Comparison of ENCODE assay signal across 8 mouse cellular contexts in the genomic region with DNA sequence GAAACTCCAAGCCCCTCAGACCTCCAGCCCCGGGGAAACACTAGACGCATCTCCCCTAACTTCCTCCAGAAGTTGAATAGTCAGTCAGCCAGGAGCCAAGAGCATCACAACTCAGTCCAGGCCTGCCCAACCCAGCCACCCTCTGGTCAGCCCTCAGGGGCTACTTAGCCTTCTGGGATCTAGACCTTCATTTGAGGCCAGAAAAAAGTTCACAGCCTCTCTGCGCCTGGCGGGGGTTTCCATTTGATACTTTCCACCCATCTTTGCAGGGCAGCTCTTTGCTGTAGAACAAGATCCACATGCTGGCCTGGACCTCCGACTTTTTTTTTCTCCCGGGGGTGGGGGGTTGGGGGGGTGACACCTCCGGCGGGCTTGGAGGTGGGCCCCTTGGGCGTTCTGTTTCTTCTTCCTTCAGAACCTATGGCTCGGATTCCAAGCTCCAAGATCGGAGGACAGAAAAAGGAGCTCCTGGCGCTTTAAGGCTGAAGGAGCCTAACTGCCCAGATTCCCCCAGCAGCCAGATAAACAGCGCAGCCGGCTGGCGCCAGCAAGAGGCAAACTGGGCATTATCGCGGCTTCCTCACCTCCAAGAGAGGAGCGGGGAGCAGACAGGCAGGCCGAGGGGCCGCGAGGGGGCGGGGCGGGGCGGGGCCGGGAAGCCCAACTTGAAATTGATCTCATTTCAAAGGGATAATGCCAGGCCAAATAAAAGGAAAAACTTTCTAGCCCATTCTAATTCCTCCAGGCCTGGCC. TPM values are rescaled to one million over a fixed set of nuclear protein-coding genes. Genes with fewer than 3 reads are reported as not detected.
DNase-seq lines count a peak whose midpoint lies in the region; ATAC-seq lines count a peak whose summit lies in the region.

No protein-coding gene starts in this region.

- peaks cover 50% of the 10 kb centered on the region for H3K27me3 ChIP-seq in megakaryocyte, embryonic 14.5 days (replicated peaks)
- no peaks in the 10 kb centered on the region for H3K27me3 ChIP-seq in embryonic facial prominence, embryonic 14.5 days (replicated peaks; ENCODE audit: control insufficient read depth, insufficient read depth, low read length)
- no peaks in the 10 kb centered on the region for H3K27me3 ChIP-seq in heart, embryonic 16.5 days (ENCODE audit: control insufficient read depth, insufficient read depth, low read length)

- H3K36me3 ChIP-seq in megakaryocyte, embryonic 14.5 days (replicated peaks; ENCODE audit: low read length), result peaks cover 23% of the 10 kb centered on the region
- peaks cover 27% of the 10 kb centered on the region for H3K36me3 ChIP-seq in embryonic facial prominence, embryonic 14.5 days (ENCODE audit: control insufficient read depth, insufficient read depth, low read length)
- H3K36me3 ChIP-seq in heart, embryonic 16.5 days (ENCODE audit: control insufficient read depth, insufficient read depth), result peaks cover 15% of the 10 kb centered on the region

- H3K4me1 ChIP-seq in megakaryocyte, embryonic 14.5 days, result peaks cover 58% of the 10 kb centered on the region
- peaks cover 22% of the 10 kb centered on the region for H3K4me1 ChIP-seq in embryonic facial prominence, embryonic 14.5 days (ENCODE audit: control insufficient read depth, insufficient read depth, low read length)
- H3K4me1 ChIP-seq in heart, embryonic 16.5 days (ENCODE audit: control insufficient read depth, insufficient read depth, low read length), result peaks cover 42% of the 10 kb centered on the region

- peak overlapping the region; percentile 40 for H3K4me3 ChIP-seq in megakaryocyte, embryonic 14.5 days (replicated peaks)
- H3K4me3 ChIP-seq in embryonic facial prominence, embryonic 14.5 days (ENCODE audit: low read depth, low read length), result peak overlapping the region; percentile 95
- peak overlapping the region; percentile 75 for H3K4me3 ChIP-seq in heart, embryonic 16.5 days (ENCODE audit: low read length)

- peaks cover 3% of the 10 kb centered on the region; the same call in 1 of the 2 replicates for H3K9me3 ChIP-seq in megakaryocyte, embryonic 14.5 days
- H3K9me3 ChIP-seq in embryonic facial prominence, embryonic 14.5 days (ENCODE audit: control insufficient read depth, low read length), result no peaks in the 10 kb centered on the region
- H3K9me3 ChIP-seq in heart, embryonic 16.5 days (replicated peaks; ENCODE audit: control insufficient read depth, low read length), result peaks cover 2% of the 10 kb centered on the region

- 4% methylated on average over 25 of the region's 25 CpGs for WGBS in embryonic facial prominence, embryonic 14.5 days
- 3% methylated on average over 25 of the region's 25 CpGs for WGBS in heart, embryonic 16.5 days

- H3K9ac ChIP-seq in embryonic facial prominence, embryonic 14.5 days (ENCODE audit: low read depth, low read length), result peak overlapping the region; percentile 98
- H3K9ac ChIP-seq in heart, embryonic 16.5 days (ENCODE audit: low read length), result peak overlapping the region; percentile 98

- peak; percentile 92 for DNase-seq in embryonic facial prominence, embryonic 14.5 days (ENCODE audit: low spot score)
- DNase-seq in kidney, postnatal 25 days, result peak; percentile 62 to 80
- DNase-seq in testis, postnatal 10 days (ENCODE audit: low spot score), result peak; percentile 60
- DNase-seq in spleen, adult 12 weeks (ENCODE audit: low spot score), result no peak

- peak overlapping the region; percentile 80 for H3K27ac ChIP-seq in embryonic facial prominence, embryonic 14.5 days (replicated peaks; ENCODE audit: low read depth, low read length)
- H3K27ac ChIP-seq in heart, embryonic 16.5 days (ENCODE audit: low read length), result peak overlapping the region; percentile 99

- ATAC-seq in megakaryocyte, adult 5-6 weeks (ENCODE audit: poor library complexity, severe bottlenecking), result no peak
- no peak for ATAC-seq in embryonic facial prominence, embryonic 14.5 days (ENCODE audit: low read depth)
- ATAC-seq in heart, embryonic 16.5 days (replicated peaks; ENCODE audit: extremely low read depth, insufficient read depth, low FRiP score), result no peak
- ATAC-seq in megakaryocyte progenitor cell, adult 5-6 weeks (replicated peaks; ENCODE audit: poor library complexity), result peak; percentile 32; the same call in 1 of the 2 replicates

- H3K4me2 ChIP-seq in embryonic facial prominence, embryonic 14.5 days (ENCODE audit: low read depth, low read length), result peak overlapping the region; percentile 95
- H3K4me2 ChIP-seq in heart, embryonic 16.5 days (ENCODE audit: low read depth, low read length), result peak overlapping the region; percentile 99

RNA-seq across cellular contexts. Expression of gene Smad6, which starts 5.0 kb away (rescaled TPM):
- 19.3 and 52.2 TPM in 2 replicates for polyA plus RNA-seq in megakaryocyte, embryonic 14.5 days (2012; ENCODE audit: insufficient read depth, low replicate concordance)
- total RNA-seq in megakaryocyte, adult 5-6 weeks (2015), result 0.52 and 0.96 TPM in 2 replicates
- total RNA-seq in megakaryocyte, adult 5-6 weeks (2017), result 1.3 and 1.7 TPM in 2 replicates
- 7.9 and 8.8 TPM in 2 replicates for polyA plus RNA-seq in embryonic facial prominence, embryonic 14.5 days (2014; fragmentation: Nextera tagmentation; extraction: Ambion mirVana)
- 12.8 and 13.7 TPM in 2 replicates for polyA plus RNA-seq in heart, embryonic 16.5 days (2015; fragmentation: Nextera tagmentation; extraction: Ambion mirVana)
- total RNA-seq in megakaryocyte progenitor cell, adult 5-6 weeks (2015), result 0.34 and 0.72 TPM in 2 replicates
- total RNA-seq in megakaryocyte progenitor cell, adult 5-6 weeks (2017), result 1.2 TPM in 2 replicates

Comparison
In these comparisons a context has a peak if more than half of its experiments do, and no peak if none do; other contexts are left out.
1. H3K4me3 ChIP-seq: peak in every context shown above with its lines; median percentile 95 in embryonic facial prominence, embryonic 14.5 days; 75 in heart, embryonic 16.5 days; 40 in megakaryocyte, embryonic 14.5 days.